7 mouse cellular contexts compared by ENCODE assay signal in genomic region chr13:54468098-54469011, GRCm38 (mm10). TPM values are rescaled to one million over a fixed set of nuclear protein-coding genes. Genes with fewer than 3 reads are reported as not detected.
A peak's percentile ranks its signal among the peaks of the same experiment; 100 is the strongest.
DNase-seq lines count a peak whose midpoint lies in the region; ATAC-seq and TF ChIP-seq lines count a peak whose summit lies in the region.

Gene Thoc3 (minus strand): TSS chr13:54468849.

- peak within 1 kb of the TSS; percentile 100 for H3K4me3 ChIP-seq in embryonic facial prominence, embryonic 12.5 days
- H3K4me3 ChIP-seq in kidney, adult 2 months (ENCODE audit: insufficient read depth, low read depth, low read length) = peak within 1 kb of the TSS; percentile 90
- H3K4me3 ChIP-seq in limb, embryonic 12.5 days (replicated peaks) = peak within 1 kb of the TSS; percentile 92
- peak within 1 kb of the TSS; percentile 97 for H3K4me3 ChIP-seq in midbrain, embryonic 15.5 days
- H3K4me3 ChIP-seq in spleen, adult 2 months (ENCODE audit: extremely low read depth, insufficient read depth, insufficient read length) = peak within 1 kb of the TSS; percentile 97

- peaks cover 40% of the 10 kb centered on the region for H3K36me3 ChIP-seq in embryonic facial prominence, embryonic 12.5 days
- H3K36me3 ChIP-seq in kidney, adult 2 months (ENCODE audit: control insufficient read depth, insufficient read depth, low read length) = peaks cover 7% of the 10 kb centered on the region; the same call in 1 of the 2 replicates
- peaks cover 44% of the 10 kb centered on the region for H3K36me3 ChIP-seq in limb, embryonic 12.5 days
- peaks cover 38% of the 10 kb centered on the region for H3K36me3 ChIP-seq in midbrain, embryonic 15.5 days (replicated peaks)
- H3K36me3 ChIP-seq in spleen, adult 2 months (ENCODE audit: control insufficient read depth, insufficient read depth, low read length) = peaks cover 14% of the 10 kb centered on the region

- H3K9me3 ChIP-seq in embryonic facial prominence, embryonic 12.5 days = peaks cover 7% of the 10 kb centered on the region; the same call in 1 of the 2 replicates
- H3K9me3 ChIP-seq in limb, embryonic 12.5 days = peaks cover 17% of the 10 kb centered on the region
- peaks cover 4% of the 10 kb centered on the region; the same call in 1 of the 2 replicates for H3K9me3 ChIP-seq in midbrain, embryonic 15.5 days

- peak within 1 kb of the TSS; percentile 85 for H3K4me2 ChIP-seq in embryonic facial prominence, embryonic 12.5 days (replicated peaks)
- H3K4me2 ChIP-seq in limb, embryonic 12.5 days = peak within 1 kb of the TSS; percentile 79
- H3K4me2 ChIP-seq in midbrain, embryonic 15.5 days = peak within 1 kb of the TSS; percentile 96

- H3K9ac ChIP-seq in embryonic facial prominence, embryonic 12.5 days = peak within 1 kb of the TSS; percentile 90
- peak within 1 kb of the TSS; percentile 84 for H3K9ac ChIP-seq in limb, embryonic 12.5 days (replicated peaks)
- peak within 1 kb of the TSS; percentile 90 for H3K9ac ChIP-seq in midbrain, embryonic 15.5 days

- TF ChIP-seq POLR2A in kidney, adult 2 months (IDR thresholded peaks at IDR 0.05; ENCODE audit: low read depth, low read length) = no peak
- peak; percentile 55; the same call in 1 of the 2 replicates for TF ChIP-seq POLR2A in spleen, adult 2 months (IDR thresholded peaks at IDR 0.05; ENCODE audit: low read depth, low read length)

- peaks cover 10% of the 10 kb centered on the region for H3K4me1 ChIP-seq in embryonic facial prominence, embryonic 12.5 days
- H3K4me1 ChIP-seq in kidney, adult 2 months (ENCODE audit: control insufficient read depth, insufficient read depth, low read length) = peaks cover 4% of the 10 kb centered on the region; the same call in 1 of the 2 replicates
- H3K4me1 ChIP-seq in limb, embryonic 12.5 days (replicated peaks) = peaks cover 11% of the 10 kb centered on the region
- H3K4me1 ChIP-seq in midbrain, embryonic 15.5 days = peaks cover 13% of the 10 kb centered on the region
- H3K4me1 ChIP-seq in spleen, adult 2 months (ENCODE audit: control insufficient read depth, insufficient read depth, insufficient read length) = peaks cover 4% of the 10 kb centered on the region; the same call in 1 of the 2 replicates

- H3K27ac ChIP-seq in embryonic facial prominence, embryonic 12.5 days = peak within 1 kb of the TSS; percentile 50
- H3K27ac ChIP-seq in kidney, adult 2 months (ENCODE audit: insufficient read depth, low read depth, low read length) = no peak within 1 kb of the TSS
- H3K27ac ChIP-seq in limb, embryonic 12.5 days = peak within 1 kb of the TSS; percentile 53; the same call in 1 of the 2 replicates
- H3K27ac ChIP-seq in midbrain, embryonic 15.5 days = peak within 1 kb of the TSS; percentile 57
- peak within 1 kb of the TSS; percentile 38; the same call in 1 of the 2 replicates for H3K27ac ChIP-seq in spleen, adult 2 months (ENCODE audit: insufficient read depth, low read length)

- peak; percentile 90 for ATAC-seq in embryonic facial prominence, embryonic 12.5 days (ENCODE audit: insufficient number of reproducible peaks, insufficient read depth, low FRiP score, low TSS enrichment)
- peak; percentile 94 for ATAC-seq in limb, embryonic 12.5 days (ENCODE audit: insufficient number of reproducible peaks, insufficient read depth, low FRiP score, low TSS enrichment, low read depth)
- peak; percentile 97 for ATAC-seq in midbrain, embryonic 15.5 days (replicated peaks)

- TF ChIP-seq CTCF in kidney, adult 2 months (conservative IDR thresholded peaks at IDR 0.05; ENCODE audit: insufficient read depth, insufficient read length, low read depth, low read length) = no peak
- TF ChIP-seq CTCF in spleen, adult 2 months (IDR thresholded peaks at IDR 0.05; ENCODE audit: extremely low read depth, insufficient read depth, insufficient read length, insufficient replicate concordance) = no peak

- WGBS in embryonic facial prominence, embryonic 12.5 days = under 1% methylated on average over 67 of the region's 67 CpGs
- 1% methylated on average over 67 of the region's 67 CpGs for WGBS in kidney, adult 2 months
- under 1% methylated on average over 67 of the region's 67 CpGs for WGBS in limb, embryonic 12.5 days
- under 1% methylated on average over 67 of the region's 67 CpGs for WGBS in midbrain, embryonic 15.5 days
- WGBS in spleen, adult 2 months = under 1% methylated on average over 67 of the region's 67 CpGs

- H3K27me3 ChIP-seq in embryonic facial prominence, embryonic 12.5 days = no peaks in the 10 kb centered on the region
- no peaks in the 10 kb centered on the region for H3K27me3 ChIP-seq in kidney, adult 2 months (replicated peaks; ENCODE audit: control insufficient read depth, insufficient read depth, low read length)
- no peaks in the 10 kb centered on the region for H3K27me3 ChIP-seq in limb, embryonic 12.5 days
- no peaks in the 10 kb centered on the region for H3K27me3 ChIP-seq in midbrain, embryonic 15.5 days (replicated peaks)
- no peaks in the 10 kb centered on the region for H3K27me3 ChIP-seq in spleen, adult 2 months (ENCODE audit: control insufficient read depth, insufficient read depth, low read length)

- DNase-seq in adrenal gland, postnatal 25 days = peak; percentile 92
- peak; percentile 93 to 95 for DNase-seq in heart, adult 18-20 months
- DNase-seq in kidney, adult 2 months = peak; percentile 94
- peak; percentile 64 to 89 for DNase-seq in spleen, adult 2 months (ENCODE audit: low read depth in 1 of 2, low spot score in 2 of 2)

RNA-seq across cellular contexts. Expression of gene Thoc3, which starts in this region (rescaled TPM):
- total RNA-seq in adrenal gland, postnatal 25 days (2021) = 39.3 and 52.9 TPM in 2 replicates
- 142 and 149 TPM in 2 replicates for polyA plus RNA-seq in embryonic facial prominence, embryonic 12.5 days (2016; fragmentation: Nextera tagmentation; extraction: Ambion mirVana)
- total RNA-seq in heart, adult 18-20 months (2021) = 10 to 100 TPM; 21.4 to 21.8 TPM
- polyA plus RNA-seq in kidney, adult 2 months (2012; rRNA removed) = 20.3 and 28.2 TPM in 2 replicates
- polyA plus RNA-seq in limb, embryonic 12.5 days (2016; fragmentation: Nextera tagmentation; extraction: Ambion mirVana) = 145 and 151 TPM in 2 replicates
- 109 and 112 TPM in 2 replicates for polyA plus RNA-seq in midbrain, embryonic 15.5 days (2015; fragmentation: Nextera tagmentation; extraction: Ambion mirVana)
- 21.0 and 38.9 TPM in 2 replicates for polyA plus RNA-seq in spleen, adult 2 months (2012; rRNA removed)
